Comparison of ENCODE assay signal across 15 mouse cellular contexts in genomic region chr11:16857346-16857745, GRCm38 (mm10).
"Had no signal": no experiment of that assay in that cellular context is flagged by ENCODE, and none has a peak within 500 bp of the region (broad histone marks: within the 10 kb centered on the region; RNA-seq: fewer than 3 reads in every experiment).

No protein-coding gene starts in this region.

- H3K27me3 ChIP-seq: neural tube, embryonic 15.5 days; stomach, embryonic 15.5 days had no signal

- H3K9me3 ChIP-seq: neural tube, embryonic 15.5 days; stomach, embryonic 15.5 days had no signal

- H3K4me2 ChIP-seq: neural tube, embryonic 15.5 days; stomach, embryonic 15.5 days had no signal

- H3K4me3 ChIP-seq: neural tube, embryonic 15.5 days; stomach, embryonic 15.5 days had no signal

- H3K4me1 ChIP-seq: neural tube, embryonic 15.5 days; stomach, embryonic 15.5 days had no signal

- H3K36me3 ChIP-seq: neural tube, embryonic 15.5 days; stomach, embryonic 15.5 days had no signal

- H3K27ac ChIP-seq: neural tube, embryonic 15.5 days; stomach, embryonic 15.5 days; stomach, postnatal 0 days had no signal

- DNase-seq: retina, postnatal 1 day; right cerebral cortex, adult 18-20 months; right cerebral cortex, postnatal 14 days; right cerebral cortex, postnatal 25 days; right cerebral cortex, postnatal 4 days; spleen, adult 18-20 months; thymus, adult 18-20 months; thymus, adult 2 months; thymus, postnatal 14 days; thymus, postnatal 25 days; thymus, postnatal 36 days; thymus, postnatal 4 days had no signal

- H3K9ac ChIP-seq: neural tube, embryonic 15.5 days; stomach, embryonic 15.5 days had no signal
